Mouse (Mus musculus) thymus, postnatal 10 days (tissue): Measurements from ENCODE around the gene Tgfbr3.

Source experiments
- DNase-seq, 2 experiments: peaks; one replicate each; pipeline ENCODE4 v3.0.0; 2021; ENCODE audit warnings: low spot score in 2 of 2

The Tgfbr3 gene

GRCm38 (mm10) chr5:107174188-107174587, 115.2 kb downstream of the Tgfbr3 start:
- DNase-seq, result no peak

- no peak for DNase-seq
These were observed 115.9 kb downstream of the Tgfbr3 start for GRCm38 (mm10) chr5:107173483-107173882.

- DNase-seq, result no peak
These were observed 117.6 kb downstream of the Tgfbr3 start for GRCm38 (mm10) chr5:107171861-107172260.

- no peak for DNase-seq
These were observed 119.6 kb downstream of the Tgfbr3 start for GRCm38 (mm10) chr5:107169796-107170195.

GRCm38 (mm10) chr5:107167872-107168300, 121.5 kb downstream of the Tgfbr3 start:
- no peak for DNase-seq

- DNase-seq, result no peak
These were observed 122.1 kb downstream of the Tgfbr3 start for GRCm38 (mm10) chr5:107167373-107167772.

GRCm38 (mm10) chr5:107166659-107167370, 122.6 kb downstream of the Tgfbr3 start:
- no peak for DNase-seq

- no peak for DNase-seq
These were observed 123.7 kb downstream of the Tgfbr3 start for GRCm38 (mm10) chr5:107165734-107166133.

GRCm38 (mm10) chr5:107165271-107165670, 124.2 kb downstream of the Tgfbr3 start:
- DNase-seq, result peak; percentile 15 to 32

- DNase-seq, result no peak
These were observed 124.6 kb downstream of the Tgfbr3 start for GRCm38 (mm10) chr5:107164856-107165255.

GRCm38 (mm10) chr5:107164146-107164545, 125.3 kb downstream of the Tgfbr3 start:
- peak in 1 of 2 experiments; percentile 19 for DNase-seq

- DNase-seq, result no peak
These were observed 126.1 kb downstream of the Tgfbr3 start for GRCm38 (mm10) chr5:107163336-107163735.

- DNase-seq, result no peak
These were observed 126.6 kb downstream of the Tgfbr3 start for GRCm38 (mm10) chr5:107162812-107163211.

- DNase-seq, result no peak
These were observed 127.1 kb downstream of the Tgfbr3 start for GRCm38 (mm10) chr5:107162319-107162718.

- no peak for DNase-seq
These were observed 129.2 kb downstream of the Tgfbr3 start for GRCm38 (mm10) chr5:107159914-107160890.

GRCm38 (mm10) chr5:107158531-107159178, 130.8 kb downstream of the Tgfbr3 start:
- no peak for DNase-seq

- no peak for DNase-seq
These were observed 132.0 kb downstream of the Tgfbr3 start for GRCm38 (mm10) chr5:107157384-107157783.

GRCm38 (mm10) chr5:107156096-107156495, 133.3 kb downstream of the Tgfbr3 start:
- DNase-seq, result no peak

GRCm38 (mm10) chr5:107152989-107153388, 136.4 kb downstream of the Tgfbr3 start:
- no peak for DNase-seq

GRCm38 (mm10) chr5:107151320-107151719, 138.1 kb downstream of the Tgfbr3 start:
- DNase-seq, result no peak

- DNase-seq, result no peak
These were observed 138.7 kb downstream of the Tgfbr3 start for GRCm38 (mm10) chr5:107150555-107151312.
